Mouse (Mus musculus): ENCODE results near the gene Slc36a1.

Slc36a1 gene

GRCm38 (mm10) chr11:55187292-55187691 is 16.9 kb upstream of the Slc36a1 start:
- no peak for DNase-seq (ENCODE audit: low read depth, low spot score)
- Histone ChIP-seq H3K36me3 (ENCODE audit: control insufficient read depth, insufficient read depth, low read length, poor library complexity, severe bottlenecking) (no peaks in the 10 kb centered on the region), H3K27me3 (ENCODE audit: control insufficient read depth, insufficient read depth, low read length, poor library complexity, severe bottlenecking) (no peaks in the 10 kb centered on the region)

GRCm38 (mm10) chr11:55187777-55188176 is 16.4 kb upstream of the Slc36a1 start:
- DNase-seq (ENCODE audit: low read depth, low spot score) = no peak
- H3K36me3 ChIP-seq (ENCODE audit: control insufficient read depth, insufficient read depth, low read length, poor library complexity, severe bottlenecking) = no peaks in the 10 kb centered on the region
- H3K27me3 ChIP-seq (ENCODE audit: control insufficient read depth, insufficient read depth, low read length, poor library complexity, severe bottlenecking) = no peaks in the 10 kb centered on the region

GRCm38 (mm10) chr11:55190216-55190615 is 13.9 kb upstream of the Slc36a1 start:
- Histone ChIP-seq H3K36me3 (ENCODE audit: control insufficient read depth, insufficient read depth, low read length, poor library complexity, severe bottlenecking) (no peaks in the 10 kb centered on the region), H3K27me3 (ENCODE audit: control insufficient read depth, insufficient read depth, low read length, poor library complexity, severe bottlenecking) (no peaks in the 10 kb centered on the region)
- DNase-seq (ENCODE audit: low read depth, low spot score) = no peak

- Histone ChIP-seq H3K27me3 (ENCODE audit: control insufficient read depth, insufficient read depth, low read length, poor library complexity, severe bottlenecking) (no peaks in the 10 kb centered on the region), H3K36me3 (ENCODE audit: control insufficient read depth, insufficient read depth, low read length, poor library complexity, severe bottlenecking) (no peaks in the 10 kb centered on the region)
- DNase-seq (ENCODE audit: low read depth, low spot score) = no peak
These were observed 7.1 kb upstream of the Slc36a1 start for GRCm38 (mm10) chr11:55197086-55197485.

GRCm38 (mm10) chr11:55197740-55198510 is 6.2 kb upstream of the Slc36a1 start:
- Histone ChIP-seq H3K27me3 (ENCODE audit: control insufficient read depth, insufficient read depth, low read length, poor library complexity, severe bottlenecking) (no peaks in the 10 kb centered on the region), H3K36me3 (ENCODE audit: control insufficient read depth, insufficient read depth, low read length, poor library complexity, severe bottlenecking) (no peaks in the 10 kb centered on the region)
- no peak for DNase-seq (ENCODE audit: low read depth, low spot score)

GRCm38 (mm10) chr11:55204602-55205001 is 452 bp downstream of the Slc36a1 start:
- Histone ChIP-seq H3K36me3 (ENCODE audit: control insufficient read depth, insufficient read depth, low read length, poor library complexity, severe bottlenecking) (no peaks in the 10 kb centered on the region), H3K27me3 (ENCODE audit: control insufficient read depth, insufficient read depth, low read length, poor library complexity, severe bottlenecking) (no peaks in the 10 kb centered on the region)
- DNase-seq (ENCODE audit: low read depth, low spot score) = no peak

- Histone ChIP-seq H3K36me3 (ENCODE audit: control insufficient read depth, insufficient read depth, low read length, poor library complexity, severe bottlenecking) (no peaks in the 10 kb centered on the region), H3K27me3 (ENCODE audit: control insufficient read depth, insufficient read depth, low read length, poor library complexity, severe bottlenecking) (no peaks in the 10 kb centered on the region)
- DNase-seq (ENCODE audit: low read depth, low spot score) = peak; percentile 8
These were observed 4.0 kb downstream of the Slc36a1 start for GRCm38 (mm10) chr11:55208001-55208690.

GRCm38 (mm10) chr11:55209032-55209431 is 4.9 kb downstream of the Slc36a1 start:
- DNase-seq (ENCODE audit: low read depth, low spot score) = no peak
- Histone ChIP-seq H3K27me3 (ENCODE audit: control insufficient read depth, insufficient read depth, low read length, poor library complexity, severe bottlenecking) (no peaks in the 10 kb centered on the region), H3K36me3 (ENCODE audit: control insufficient read depth, insufficient read depth, low read length, poor library complexity, severe bottlenecking) (no peaks in the 10 kb centered on the region)

- Histone ChIP-seq H3K36me3 (ENCODE audit: control insufficient read depth, insufficient read depth, low read length, poor library complexity, severe bottlenecking) (no peaks in the 10 kb centered on the region; the same call in 1 of the 2 replicates), H3K27me3 (ENCODE audit: control insufficient read depth, insufficient read depth, low read length, poor library complexity, severe bottlenecking) (no peaks in the 10 kb centered on the region)
- no peak for DNase-seq (ENCODE audit: low read depth, low spot score)
These were observed 5.6 kb downstream of the Slc36a1 start for GRCm38 (mm10) chr11:55209626-55210353.

- DNase-seq (ENCODE audit: low read depth, low spot score) = no peak
- Histone ChIP-seq H3K36me3 (ENCODE audit: control insufficient read depth, insufficient read depth, low read length, poor library complexity, severe bottlenecking) (no peaks in the 10 kb centered on the region; the same call in 1 of the 2 replicates), H3K27me3 (ENCODE audit: control insufficient read depth, insufficient read depth, low read length, poor library complexity, severe bottlenecking) (no peaks in the 10 kb centered on the region)
These were observed 9.4 kb downstream of the Slc36a1 start for GRCm38 (mm10) chr11:55213518-55213917.

GRCm38 (mm10) chr11:55214161-55214560 is 10.0 kb downstream of the Slc36a1 start:
- DNase-seq (ENCODE audit: low read depth, low spot score) = no peak
- H3K27me3 ChIP-seq (ENCODE audit: control insufficient read depth, insufficient read depth, low read length, poor library complexity, severe bottlenecking) = no peaks in the 10 kb centered on the region
- H3K36me3 ChIP-seq (ENCODE audit: control insufficient read depth, insufficient read depth, low read length, poor library complexity, severe bottlenecking) = no peaks in the 10 kb centered on the region; the same call in 1 of the 2 replicates

- no peaks in the 10 kb centered on the region for H3K27me3 ChIP-seq (ENCODE audit: control insufficient read depth, insufficient read depth, low read length, poor library complexity, severe bottlenecking)
These were observed 10.8 kb downstream of the Slc36a1 start for GRCm38 (mm10) chr11:55214978-55215377.

GRCm38 (mm10) chr11:55216061-55216460 is 11.9 kb downstream of the Slc36a1 start:
- H3K27me3 ChIP-seq (ENCODE audit: control insufficient read depth, insufficient read depth, low read length, poor library complexity, severe bottlenecking) = no peaks in the 10 kb centered on the region
- DNase-seq (ENCODE audit: low read depth, low spot score) = no peak
- H3K36me3 ChIP-seq (ENCODE audit: control insufficient read depth, insufficient read depth, low read length, poor library complexity, severe bottlenecking) = no peaks in the 10 kb centered on the region; the same call in 1 of the 2 replicates

More at GRCm38 (mm10) chr11:55214978-55215377, 10.8 kb downstream of the Slc36a1 start:
- no peak for DNase-seq (ENCODE audit: low read depth, low spot score)
- no peaks in the 10 kb centered on the region; the same call in 1 of the 2 replicates for H3K36me3 ChIP-seq (ENCODE audit: control insufficient read depth, insufficient read depth, low read length, poor library complexity, severe bottlenecking)

- Histone ChIP-seq H3K36me3 (ENCODE audit: control insufficient read depth, insufficient read depth, low read length, poor library complexity, severe bottlenecking) (no peaks in the 10 kb centered on the region; the same call in 1 of the 2 replicates), H3K27me3 (ENCODE audit: control insufficient read depth, insufficient read depth, low read length, poor library complexity, severe bottlenecking) (no peaks in the 10 kb centered on the region)
- DNase-seq (ENCODE audit: low read depth, low spot score) = no peak
These were observed 12.7 kb downstream of the Slc36a1 start for GRCm38 (mm10) chr11:55216830-55217229.

GRCm38 (mm10) chr11:55217418-55217817 is 13.3 kb downstream of the Slc36a1 start:
- DNase-seq (ENCODE audit: low read depth, low spot score) = no peak
- Histone ChIP-seq H3K36me3 (ENCODE audit: control insufficient read depth, insufficient read depth, low read length, poor library complexity, severe bottlenecking) (no peaks in the 10 kb centered on the region; the same call in none of the 2 replicates), H3K27me3 (ENCODE audit: control insufficient read depth, insufficient read depth, low read length, poor library complexity, severe bottlenecking) (no peaks in the 10 kb centered on the region)

Measured in splenic B cell, adult 2 months (primary cell).